Mouse (Mus musculus) lung, adult 18-20 months (tissue): ENCODE data around the gene Sec62.
"Not testable (repeated sequence)": the region's sequence is repeated elsewhere in the genome, so short reads cannot be mapped to it uniquely, and the experiment has no call there.

Experiments
- DNase-seq, 2 experiments: peaks; one replicate each; pipeline ENCODE4 v3.0.0; 2022; ENCODE audit warnings: mixed read lengths in 2 of 2

The Sec62 gene

GRCm38 (mm10) chr3:30833254-30833653, 40.6 kb downstream of the Sec62 start:
- DNase-seq: no peak

GRCm38 (mm10) chr3:30845755-30846154, 53.1 kb downstream of the Sec62 start:
- no peak for DNase-seq

DNA sequence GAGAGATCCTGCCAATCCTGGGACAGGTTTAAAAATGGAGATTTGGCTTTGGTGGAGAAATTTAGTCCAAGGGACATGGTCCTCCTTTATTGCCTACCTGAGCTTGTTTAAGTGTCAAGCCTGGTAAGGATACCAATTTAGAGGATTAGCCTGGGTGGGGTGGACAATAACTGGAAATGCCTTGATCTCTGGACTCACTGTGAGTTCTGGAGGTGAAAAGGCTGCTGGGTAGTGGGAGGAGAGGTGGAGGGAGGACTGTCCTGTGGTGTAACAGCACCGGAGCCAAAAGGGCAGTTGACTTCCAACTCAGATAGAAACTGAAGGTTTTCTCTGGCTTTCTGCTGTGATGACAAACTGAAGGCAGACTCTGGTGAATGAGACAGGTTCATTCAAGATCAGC, 54.7 kb downstream of the Sec62 start:
- DNase-seq: no peak

DNA sequence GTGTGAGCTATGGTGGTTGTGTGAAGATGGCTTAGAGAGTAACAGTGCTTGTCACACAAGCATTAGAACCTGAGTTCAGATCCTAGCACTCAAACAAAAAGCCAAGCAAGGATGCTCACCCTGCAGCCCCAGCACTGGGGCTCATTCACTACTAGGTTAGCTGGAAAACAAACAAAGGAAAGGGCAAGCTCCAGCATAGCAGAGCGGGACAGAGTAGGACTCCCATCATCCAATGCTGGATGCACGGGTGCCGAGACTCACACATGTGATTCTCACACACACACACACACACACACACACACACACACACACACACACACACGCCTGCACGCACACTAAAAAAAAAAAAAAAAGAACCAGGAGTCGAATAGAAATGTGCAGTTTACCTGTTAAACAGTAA, 58.7 kb downstream of the Sec62 start:
- DNase-seq: no peak

- DNase-seq: no peak
These were observed 60.9 kb downstream of the Sec62 start for GRCm38 (mm10) chr3:30853596-30853995.

- peak; percentile 71 to 74 for DNase-seq
These were observed 63.2 kb downstream of the Sec62 start, which contains the start of gene Gpr160 for GRCm38 (mm10) chr3:30855604-30856458. Gene Gpr160, plus strand, starts transcription at chr3:30855950.

DNA sequence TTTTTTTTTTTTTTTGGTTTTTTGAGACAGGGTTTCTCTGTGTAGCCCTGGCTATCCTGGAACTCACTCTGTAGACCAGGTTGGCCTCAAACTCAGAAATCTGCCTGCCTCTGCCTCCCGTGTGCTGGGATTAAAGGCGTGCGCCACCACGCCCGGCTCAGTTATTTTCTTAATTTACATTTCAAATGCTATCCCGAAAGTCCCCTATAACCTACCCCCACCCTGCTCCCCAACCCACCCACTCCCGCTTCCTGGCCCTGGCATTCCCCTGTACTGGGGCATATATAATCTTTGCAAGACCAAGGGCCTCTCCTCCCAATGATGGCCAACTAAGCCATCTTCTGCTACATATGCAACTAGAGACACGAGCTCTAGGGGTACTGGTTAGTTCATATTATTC, 66.9 kb downstream of the Sec62 start:
- not testable (repeated sequence) for DNase-seq

GRCm38 (mm10) chr3:30860705-30861104, 68.0 kb downstream of the Sec62 start:
- DNase-seq: no peak

- no peak for DNase-seq
These were observed 71.2 kb downstream of the Sec62 start for GRCm38 (mm10) chr3:30863712-30864435.

DNA sequence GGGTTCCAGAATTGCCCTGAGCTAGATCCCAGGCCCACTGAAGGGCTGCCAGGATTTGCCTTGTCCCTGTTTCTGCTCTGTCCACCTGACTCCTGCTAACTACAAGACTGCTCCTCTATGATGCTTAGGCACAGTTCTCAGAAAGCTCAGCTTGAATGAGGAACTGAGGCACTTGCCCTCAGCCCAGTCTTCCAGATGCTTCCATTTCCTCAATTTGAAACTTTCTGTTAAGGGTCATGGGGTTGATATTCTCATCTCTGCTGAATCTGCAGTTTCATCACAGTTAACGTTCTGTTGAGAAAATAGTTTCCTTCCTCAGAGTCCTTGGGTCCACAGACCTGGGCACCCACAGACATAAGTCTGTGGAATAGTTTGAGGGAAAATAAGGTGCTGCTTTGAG, 72.0 kb downstream of the Sec62 start:
- DNase-seq: peak in 1 of 2 experiments; percentile 12

DNA sequence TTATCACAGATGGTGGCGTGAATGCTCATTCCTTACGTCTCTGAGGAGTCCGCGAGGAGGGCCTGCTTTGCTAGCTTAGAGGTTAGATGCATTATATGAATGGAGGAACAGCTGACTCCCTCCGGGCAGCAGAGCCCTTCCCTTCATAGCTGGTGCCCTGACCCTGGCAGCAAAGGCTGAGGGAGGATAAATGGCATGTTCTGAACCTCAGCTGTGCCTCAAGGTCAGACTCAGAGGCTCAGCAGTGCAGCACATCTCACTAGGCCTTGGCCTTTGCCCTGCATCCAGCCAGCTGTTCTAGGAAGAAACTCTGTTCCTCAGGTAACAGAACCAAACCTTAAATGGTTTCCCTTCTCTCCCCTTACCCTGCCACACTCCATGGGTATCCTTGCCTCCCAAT, 75.5 kb downstream of the Sec62 start:
- DNase-seq: no peak

DNA sequence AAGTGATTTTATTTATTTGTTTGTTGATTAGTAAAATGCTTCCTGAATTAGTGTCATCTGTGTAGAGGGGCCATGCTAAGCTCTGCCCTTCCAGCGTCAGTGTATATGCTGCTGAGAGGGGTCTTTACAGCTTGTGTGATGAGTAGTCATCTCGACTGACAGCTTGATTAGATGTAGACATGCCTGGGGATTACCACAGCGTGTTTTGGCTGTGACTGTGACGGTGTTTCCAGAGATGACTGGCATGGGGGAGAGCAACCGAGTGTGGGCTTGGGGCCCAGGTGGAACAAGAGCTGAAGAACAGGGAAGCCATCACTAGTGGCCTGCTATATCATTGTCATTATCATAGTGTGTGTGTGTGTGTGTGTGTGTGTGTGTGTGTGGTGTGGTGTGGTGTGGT, 76.0 kb downstream of the Sec62 start:
- DNase-seq: no peak

DNA sequence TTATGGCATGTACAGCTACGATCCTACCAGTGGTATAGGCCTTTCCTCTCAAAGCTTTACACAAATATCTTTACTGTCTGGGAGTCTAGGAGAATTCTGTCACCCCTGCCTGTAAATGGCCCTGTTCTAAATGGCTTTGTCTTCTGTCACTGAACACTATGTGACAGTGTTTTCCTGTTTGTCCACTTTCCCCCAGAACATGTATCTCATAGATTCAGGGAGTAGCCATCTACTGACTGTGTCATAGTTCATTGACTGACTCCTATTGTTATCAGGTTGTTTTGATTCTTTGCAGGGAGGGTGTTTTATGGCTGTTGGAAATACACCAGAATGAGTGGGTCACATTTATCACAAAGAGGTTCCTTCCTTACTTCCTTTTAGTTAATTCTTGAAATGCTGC, 77.3 kb downstream of the Sec62 start:
- DNase-seq: no peak
